Mouse (Mus musculus): ENCODE measurements at regions not wholly inside any gene's neighbourhood (a gene's known extent, or its start where the extent isn't known, plus 50 kb on each side); places are given as distances from the start of the nearest gene placed in this dataset.

DNA sequence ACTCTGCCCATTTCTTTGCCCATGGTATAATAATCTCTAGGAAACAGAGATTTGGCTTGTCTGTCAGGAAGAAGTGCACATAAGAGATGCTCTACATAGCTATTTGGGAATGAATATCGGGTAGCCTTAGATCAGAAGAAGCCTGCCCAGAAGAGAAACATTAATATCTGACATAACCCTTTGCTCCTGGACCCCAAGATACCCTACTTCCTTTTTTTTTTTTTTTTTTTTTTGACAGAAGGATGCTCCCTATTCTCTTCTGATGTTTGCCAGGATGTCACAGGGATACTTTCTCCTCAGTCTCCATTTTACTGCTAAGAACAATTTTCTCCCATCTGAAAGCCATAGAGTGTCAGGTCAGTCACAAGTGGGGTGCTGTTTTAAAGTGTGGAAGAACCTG lies 1341.4 kb upstream of the A1bg start:
- TF ChIP-seq POLR2A (IDR thresholded peaks at IDR 0.05; ENCODE audit: insufficient read depth, low read length) = no peak
- no peak for TF ChIP-seq CTCF (IDR thresholded peaks at IDR 0.05; ENCODE audit: low read depth, low read length)
- TF ChIP-seq EP300 (IDR thresholded peaks at IDR 0.05; ENCODE audit: insufficient read depth, low read depth, low read length) = no peak
